Mouse (Mus musculus) gastrocnemius, adult 2 months (tissue): ENCODE measurements around the gene Tubg2. TPM values are rescaled to one million over a fixed set of nuclear protein-coding genes. Genes with fewer than 3 reads are reported as not detected.

Source experiments
- DNase-seq: peaks from one replicate; pipeline ENCODE4 v3.0.0; 2022
- H3K27ac ChIP-seq: fragments of 200-600 bp; 2 replicates; pipeline ENCODE4 v1.8.1; 2022; ENCODE audit warnings: mild to moderate bottlenecking
- H3K4me3 ChIP-seq: fragments of 200-600 bp; 2 replicates; pipeline ENCODE4 v1.8.1; 2022; ENCODE audit warnings: mild to moderate bottlenecking, moderate library complexity
- CTCF ChIP-seq: fragments of 200-600 bp; IDR thresholded peaks from 2 replicates; pipeline ENCODE4 v1.8.1; 2022; ENCODE audit warnings: antibody characterized with exemption, mild to moderate bottlenecking, moderate library complexity
- intact Hi-C: fragments of 180-260 bp; cut with DNase I; formaldehyde crosslinking; loops from one replicate; pipeline ENCODE4 v1.15.1; 2025
- total RNA-seq, 2 experiments: library from RNA; stranded (reverse); gene quantifications; 2 replicates each; pipeline ENCODE4 v1.2.3; 2021

The Tubg2 gene
- total RNA-seq, 2 experiments from 2014 or later, result 2.4 to 3.6 TPM

GRCm38 (mm10) chr11:101178061-101179058, 22.7 kb downstream of the Tubg2 start:
- DNase-seq, result no peak
- TF ChIP-seq CTCF, result no peak
- Histone ChIP-seq H3K27ac (no peak overlapping the region), H3K4me3 (no peak overlapping the region)
- intact Hi-C loops, result loop anchor here (5.0 kb wide), 2 partner anchors 96 to 286 kb away; partner anchors contain the start of gene Coasy

GRCm38 (mm10) chr11:101179306-101179705, 23.6 kb downstream of the Tubg2 start:
- Histone ChIP-seq H3K27ac (no peak overlapping the region), H3K4me3 (no peak overlapping the region)
- intact Hi-C loops, result loop anchor here (5.0 kb wide), 2 partner anchors 97 to 287 kb away; partner anchors contain the start of gene Coasy
- TF ChIP-seq CTCF, result no peak
- DNase-seq, result no peak

- intact Hi-C loops, result no loop called here
- no peak overlapping the region for H3K27ac ChIP-seq
- no peak overlapping the region for H3K4me3 ChIP-seq
- DNase-seq, result no peak
- TF ChIP-seq CTCF, result no peak
Observed at GRCm38 (mm10) chr11:101180261-101180660, 24.6 kb downstream of the Tubg2 start.

GRCm38 (mm10) chr11:101180846-101181740, 25.4 kb downstream of the Tubg2 start:
- peak; percentile 80 for DNase-seq

GRCm38 (mm10) chr11:101181961-101182360, 26.3 kb downstream of the Tubg2 start:
- no peak overlapping the region for H3K27ac ChIP-seq
- intact Hi-C loops, result no loop called here
- no peak for DNase-seq
- TF ChIP-seq CTCF, result no peak
- no peak overlapping the region for H3K4me3 ChIP-seq

More at GRCm38 (mm10) chr11:101180846-101181740, 25.4 kb downstream of the Tubg2 start:
- H3K27ac ChIP-seq, result no peak overlapping the region
- H3K4me3 ChIP-seq, result no peak overlapping the region
- intact Hi-C loops, result no loop called here
- peak; percentile 83 for TF ChIP-seq CTCF

- Histone ChIP-seq H3K27ac (no peak overlapping the region), H3K4me3 (no peak overlapping the region)
- intact Hi-C loops, result no loop called here
- DNase-seq, result no peak
- TF ChIP-seq CTCF, result no peak
Observed at GRCm38 (mm10) chr11:101182771-101183517, 27.2 kb downstream of the Tubg2 start.

GRCm38 (mm10) chr11:101184984-101185383, 29.3 kb downstream of the Tubg2 start:
- no peak for DNase-seq
- no peak for TF ChIP-seq CTCF
- intact Hi-C loops, result no loop called here
- H3K4me3 ChIP-seq, result no peak overlapping the region
- no peak overlapping the region for H3K27ac ChIP-seq

GRCm38 (mm10) chr11:101185441-101185840, 29.7 kb downstream of the Tubg2 start:
- no peak for DNase-seq
- H3K27ac ChIP-seq, result no peak overlapping the region
- no peak for TF ChIP-seq CTCF
- intact Hi-C loops, result no loop called here
- no peak overlapping the region for H3K4me3 ChIP-seq

- no peak overlapping the region for H3K27ac ChIP-seq
- DNase-seq, result no peak
- intact Hi-C loops, result no loop called here
- H3K4me3 ChIP-seq, result no peak overlapping the region
- TF ChIP-seq CTCF, result no peak
Observed at GRCm38 (mm10) chr11:101186526-101187247, 31.0 kb downstream of the Tubg2 start.

- intact Hi-C loops, result no loop called here
- Histone ChIP-seq H3K27ac (no peak overlapping the region), H3K4me3 (no peak overlapping the region)
- no peak for TF ChIP-seq CTCF
- no peak for DNase-seq
Observed at GRCm38 (mm10) chr11:101187541-101187940, 31.8 kb downstream of the Tubg2 start.

- DNase-seq, result no peak
- intact Hi-C loops, result no loop called here
- no peak for TF ChIP-seq CTCF
- Histone ChIP-seq H3K4me3 (no peak overlapping the region), H3K27ac (peak overlapping the region; percentile 71; the same call in 1 of the 2 replicates)
Observed at GRCm38 (mm10) chr11:101188166-101188805, 32.6 kb downstream of the Tubg2 start.
